Mouse (Mus musculus): Measurements from ENCODE around the gene Agmat. TPM values are rescaled to one million over a fixed set of nuclear protein-coding genes. Genes with fewer than 3 reads are reported as not detected.
"Not testable (repeated sequence)": the region's sequence is repeated elsewhere in the genome, so short reads cannot be mapped to it uniquely, and the experiment has no call there.

Gene Agmat
- polyA plus RNA-seq, 1 experiment from 2014 or later = 18.5 TPM

DNA sequence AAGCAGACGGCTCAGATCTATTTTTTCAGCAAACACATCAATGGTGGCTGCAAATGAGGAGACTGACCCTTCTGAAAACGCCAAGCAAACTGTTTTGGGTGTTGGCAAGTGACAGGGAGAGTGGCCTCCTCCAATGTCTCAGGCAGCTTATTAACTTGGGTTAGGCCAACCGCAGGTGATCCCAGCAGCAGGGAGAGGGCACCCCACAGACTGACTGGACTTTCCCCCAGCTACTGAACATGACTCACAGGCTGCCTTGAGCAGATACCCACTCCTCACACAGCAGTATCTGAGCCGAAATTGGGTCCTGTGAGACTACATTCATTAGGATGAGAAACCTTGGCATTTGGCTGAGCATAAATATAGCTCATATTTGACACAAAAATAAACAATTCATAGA, 14.5 kb downstream of the Agmat start:
- 73% methylated on average over 4 of the region's 4 CpGs for WGBS (ENCODE audit: insufficient replicate concordance)
- Histone ChIP-seq H3K9ac (0 out of 2 replicates have a peak overlapping the region, but pooled peaks have one; percentile 2), H3K9me3 (replicated peaks) (no peaks in the 10 kb centered on the region), H3K4me1 (replicated peaks) (peaks cover 57% of the 10 kb centered on the region), H3K27ac (peak overlapping the region; percentile 68), H3K36me3 (peaks cover 56% of the 10 kb centered on the region), H3K27me3 (no peaks in the 10 kb centered on the region), H3K4me2 (no peak overlapping the region), H3K4me3 (replicated peaks) (no peak overlapping the region)
- ATAC-seq (ENCODE audit: low read depth) = no peak
- no peak for DNase-seq

DNA sequence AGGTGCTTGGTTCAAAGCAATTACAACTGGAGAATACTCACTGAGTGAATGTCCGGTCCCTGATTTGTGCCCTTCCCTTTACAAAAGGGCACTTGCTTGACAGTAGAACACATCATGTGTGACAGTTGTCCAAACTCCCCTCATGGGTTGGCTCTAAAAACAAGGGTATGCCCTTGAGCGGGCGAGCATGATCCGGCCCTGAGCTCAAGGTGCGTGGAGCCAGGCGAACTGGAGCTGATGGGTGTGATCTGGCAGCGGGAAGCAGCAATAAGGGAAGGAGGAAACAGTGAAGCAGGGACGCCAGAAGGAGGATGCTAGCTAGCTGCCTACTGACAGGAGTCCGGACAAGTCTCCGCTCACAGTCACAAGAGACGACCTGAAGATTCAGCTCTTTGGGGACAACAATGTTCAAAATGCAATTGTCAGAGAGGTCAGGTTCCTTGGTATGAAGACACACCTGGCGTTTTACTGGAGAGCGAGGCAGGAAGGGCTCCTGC, 15.7 kb downstream of the Agmat start:
- Histone ChIP-seq H3K4me1 (replicated peaks) (peaks cover 64% of the 10 kb centered on the region), H3K4me2 (no peak overlapping the region), H3K4me3 (replicated peaks) (no peak overlapping the region), H3K9ac (no peak overlapping the region), H3K36me3 (peaks cover 61% of the 10 kb centered on the region), H3K27ac (peak overlapping the region; percentile 54), H3K9me3 (replicated peaks) (no peaks in the 10 kb centered on the region), H3K27me3 (no peaks in the 10 kb centered on the region)
- ATAC-seq (ENCODE audit: low read depth) (no peak), DNase-seq (no peak)
- 91% methylated on average over 13 of the region's 13 CpGs for WGBS (ENCODE audit: insufficient replicate concordance)

DNA sequence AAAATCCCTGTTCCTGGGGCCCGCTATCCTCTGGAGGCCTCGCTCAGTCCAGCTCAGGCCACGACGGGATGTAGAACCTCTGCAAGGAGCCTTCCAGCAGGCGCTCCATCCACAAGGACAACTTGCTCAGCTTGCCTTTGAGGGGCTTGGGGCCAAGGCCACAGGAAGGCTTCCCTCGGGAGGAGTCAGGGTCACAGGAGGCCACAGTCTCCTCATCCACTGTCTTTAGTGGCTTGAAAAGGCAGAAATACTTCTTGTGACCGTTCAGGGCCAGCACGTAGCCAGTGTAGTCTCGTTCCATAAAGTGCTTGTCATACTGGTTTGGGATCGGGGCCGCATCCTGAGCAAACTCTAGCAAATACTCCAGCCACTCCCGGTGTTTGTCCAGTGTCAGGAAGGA, 17.0 kb downstream of the Agmat start:
- Histone ChIP-seq H3K27ac (peak overlapping the region; percentile 21; the same call in 1 of the 2 replicates), H3K36me3 (peaks cover 67% of the 10 kb centered on the region), H3K4me3 (replicated peaks) (no peak overlapping the region), H3K4me1 (replicated peaks) (peaks cover 64% of the 10 kb centered on the region), H3K4me2 (no peak overlapping the region), H3K9ac (no peak overlapping the region), H3K27me3 (no peaks in the 10 kb centered on the region), H3K9me3 (replicated peaks) (no peaks in the 10 kb centered on the region)
- no peak for ATAC-seq (ENCODE audit: low read depth)
- 86% methylated on average over 12 of the region's 12 CpGs for WGBS (ENCODE audit: insufficient replicate concordance)
- no peak for DNase-seq

DNA sequence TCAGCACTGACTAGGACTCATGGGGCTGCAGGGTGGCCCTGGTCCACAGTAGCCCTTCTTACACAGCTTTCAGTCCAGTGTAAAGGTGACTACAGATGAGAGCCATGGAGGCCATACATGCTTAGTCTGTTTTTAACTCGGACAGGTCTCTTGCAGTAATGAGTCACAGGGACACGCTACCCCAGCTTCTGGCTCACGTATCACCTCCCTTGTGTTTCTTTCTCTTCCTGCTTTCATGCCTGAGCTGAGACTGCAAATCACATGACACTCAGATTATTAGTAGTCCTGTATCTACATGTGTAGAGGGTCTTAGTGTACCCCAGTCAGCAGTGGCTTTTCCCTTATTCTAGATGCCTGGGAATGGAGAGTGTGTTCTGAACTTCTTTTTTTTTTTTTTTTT, 18.5 kb downstream of the Agmat start:
- Histone ChIP-seq H3K36me3 (peaks cover 76% of the 10 kb centered on the region), H3K4me1 (replicated peaks) (peaks cover 64% of the 10 kb centered on the region), H3K9me3 (replicated peaks) (no peaks in the 10 kb centered on the region), H3K27me3 (no peaks in the 10 kb centered on the region), H3K4me2 (no peak overlapping the region), H3K4me3 (replicated peaks) (no peak overlapping the region), H3K9ac (no peak overlapping the region), H3K27ac (peak overlapping the region; percentile 31; the same call in 1 of the 2 replicates)
- ATAC-seq (ENCODE audit: low read depth) (no peak), DNase-seq (no peak)
- WGBS (ENCODE audit: insufficient replicate concordance) = 92% methylated on average over 3 of the region's 3 CpGs

DNA sequence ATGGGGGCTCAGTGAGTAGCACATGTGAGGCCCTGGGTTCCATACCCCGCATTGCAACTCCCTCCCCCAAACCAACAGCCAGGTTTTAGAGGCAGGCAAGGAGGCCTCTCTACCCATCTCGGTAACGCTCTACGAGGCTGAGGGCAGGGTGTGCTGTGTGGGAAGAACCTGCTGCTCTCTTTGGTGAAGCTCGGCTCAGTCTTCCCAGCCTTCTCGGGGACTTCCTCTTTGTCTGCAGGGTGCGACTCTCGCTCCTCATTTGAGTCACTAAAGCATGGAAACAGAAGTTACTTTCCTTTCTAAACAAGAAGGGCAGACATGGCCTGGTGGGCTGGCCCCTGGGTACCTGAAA, 19.8 kb downstream of the Agmat start:
- Histone ChIP-seq H3K36me3 (peaks cover 82% of the 10 kb centered on the region), H3K4me1 (replicated peaks) (peaks cover 64% of the 10 kb centered on the region)
- ATAC-seq (ENCODE audit: low read depth) = no peak

DNA sequence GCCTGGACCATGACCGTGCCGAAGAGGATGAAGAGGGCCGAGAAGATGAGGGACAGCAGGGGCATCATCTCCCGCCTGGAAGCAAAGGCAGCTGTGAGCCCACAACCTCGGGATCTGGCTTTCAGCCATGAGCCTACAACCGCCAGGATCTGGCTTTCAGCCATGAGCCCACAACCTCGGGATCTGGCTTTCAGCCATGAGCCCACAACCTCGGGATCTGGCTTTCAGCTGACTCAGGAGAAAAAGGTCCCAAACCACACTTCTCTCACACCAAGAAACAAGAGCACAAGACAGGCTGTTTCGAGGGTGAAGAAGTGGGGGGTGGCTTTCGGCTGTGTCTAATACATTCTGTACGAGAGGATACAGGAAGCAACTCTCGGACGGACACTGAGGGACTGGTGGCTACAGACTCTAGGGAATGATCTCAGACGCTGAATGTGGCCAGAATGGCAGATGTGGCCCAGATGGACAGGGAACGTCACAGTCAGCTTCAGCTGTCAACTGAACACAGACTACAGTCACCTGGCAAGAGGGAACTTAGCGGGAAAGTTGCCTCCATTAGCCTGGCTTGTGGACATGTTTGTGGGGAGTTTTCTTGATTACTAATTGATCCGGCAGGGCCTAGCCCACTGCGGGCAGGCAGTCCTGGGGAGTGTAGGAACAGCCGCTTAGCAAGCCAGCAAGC, 20.3 kb downstream of the Agmat start:
- Histone ChIP-seq H3K9me3 (replicated peaks) (no peaks in the 10 kb centered on the region), H3K4me3 (replicated peaks) (peak overlapping the region; percentile 30), H3K27ac (peak overlapping the region; percentile 90), H3K4me2 (peak overlapping the region; percentile 62), H3K36me3 (peaks cover 82% of the 10 kb centered on the region), H3K9ac (peak overlapping the region; percentile 63), H3K27me3 (no peaks in the 10 kb centered on the region), H3K4me1 (replicated peaks) (peaks cover 69% of the 10 kb centered on the region)
- whole genome bisulfite sequencing (ENCODE audit: insufficient replicate concordance) = 71% methylated on average over 19 of the region's 19 CpGs
- ATAC-seq (ENCODE audit: low read depth) = no peak
- no peak for DNase-seq

More for the DNA sequence above, 19.8 kb downstream of the Agmat start:
- H3K27ac ChIP-seq = peak overlapping the region; percentile 90
- H3K9me3 ChIP-seq (replicated peaks) = no peaks in the 10 kb centered on the region
- peak overlapping the region; percentile 63 for H3K9ac ChIP-seq
- DNase-seq = no peak
- no peaks in the 10 kb centered on the region for H3K27me3 ChIP-seq
- peak overlapping the region; percentile 62 for H3K4me2 ChIP-seq
- WGBS (ENCODE audit: insufficient replicate concordance) = 51% methylated on average over 8 of the region's 8 CpGs
- no peak overlapping the region for H3K4me3 ChIP-seq (replicated peaks)

DNA sequence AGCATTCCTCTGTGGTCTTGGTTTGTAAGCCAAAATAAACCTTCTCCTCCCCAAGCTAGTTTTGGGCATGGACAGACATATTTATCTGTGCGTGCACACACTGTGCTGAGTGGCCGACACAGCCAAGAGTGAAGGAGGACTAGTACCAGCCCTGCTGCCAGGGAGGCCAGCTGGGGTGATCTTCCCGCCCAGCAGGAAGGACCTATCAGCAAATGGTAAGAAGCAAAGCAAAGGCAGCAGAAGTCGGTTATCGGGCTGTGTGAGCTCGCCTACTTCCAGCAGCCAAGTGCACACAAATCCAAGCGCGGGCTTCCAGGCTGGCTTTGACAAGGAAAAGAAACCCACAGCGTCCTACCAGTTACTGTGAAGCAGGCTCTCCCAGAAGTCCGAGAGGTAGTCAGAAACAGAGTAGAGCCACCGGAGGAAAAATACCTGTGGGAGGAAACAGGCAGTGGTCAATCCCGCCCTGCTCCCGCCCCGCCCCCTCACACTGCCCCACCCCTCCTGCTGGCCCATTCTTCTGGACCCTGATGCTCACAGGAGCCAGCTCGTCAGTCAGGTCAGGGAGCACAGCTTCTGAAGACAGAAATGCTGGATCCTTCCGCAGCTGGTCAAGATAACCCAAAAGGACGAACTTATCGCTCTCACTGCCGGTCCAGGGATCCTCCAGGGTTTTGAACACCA, 21.0 kb downstream of the Agmat start:
- peak; percentile 60 for DNase-seq
- peak; percentile 94 for ATAC-seq (ENCODE audit: low read depth)
- H3K9me3 ChIP-seq (replicated peaks) = no peaks in the 10 kb centered on the region
- H3K4me1 ChIP-seq (replicated peaks) = peaks cover 75% of the 10 kb centered on the region
- H3K36me3 ChIP-seq = peaks cover 81% of the 10 kb centered on the region
- peak overlapping the region; percentile 63 for H3K9ac ChIP-seq
- peak overlapping the region; percentile 90 for H3K27ac ChIP-seq
- peak overlapping the region; percentile 30 for H3K4me3 ChIP-seq (replicated peaks)
- no peaks in the 10 kb centered on the region for H3K27me3 ChIP-seq
- peak overlapping the region; percentile 62 for H3K4me2 ChIP-seq
- 48% methylated on average over 19 of the region's 19 CpGs for WGBS (ENCODE audit: insufficient replicate concordance)

DNA sequence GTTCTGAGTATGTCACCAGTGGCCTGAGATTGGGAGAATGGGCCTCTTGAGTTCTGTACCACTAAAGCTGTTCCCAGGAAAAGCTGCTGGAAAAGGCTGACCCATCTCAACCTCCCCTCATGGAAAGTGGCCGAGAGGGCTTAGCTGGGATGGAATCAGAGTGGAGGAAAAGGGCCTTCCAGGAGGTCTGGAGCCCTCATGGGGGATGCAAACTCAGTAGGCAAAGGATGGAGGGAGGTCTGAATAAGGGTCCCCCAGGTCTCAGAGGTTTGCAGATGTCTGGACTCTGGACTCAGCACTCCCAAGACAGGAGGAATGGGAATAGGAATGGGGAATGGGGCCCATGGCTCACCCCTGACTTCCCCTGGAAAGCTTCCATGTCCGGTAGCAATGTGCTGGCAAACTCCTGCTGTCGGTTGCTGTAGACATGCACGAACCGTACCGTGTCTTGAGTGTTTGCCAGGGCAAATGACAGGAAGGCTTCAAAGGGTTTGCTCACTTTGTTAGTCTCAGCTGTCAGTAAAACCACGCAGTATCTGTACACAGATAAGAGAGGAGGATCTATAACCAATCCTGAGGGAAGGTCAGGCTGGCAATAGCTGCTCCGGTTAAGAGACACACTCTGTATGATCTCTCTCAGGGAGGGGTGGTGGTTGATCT, 23.2 kb downstream of the Agmat start:
- no peak overlapping the region for H3K4me2 ChIP-seq
- H3K36me3 ChIP-seq = peaks cover 80% of the 10 kb centered on the region
- peaks cover 74% of the 10 kb centered on the region for H3K4me1 ChIP-seq (replicated peaks)
- H3K27me3 ChIP-seq = no peaks in the 10 kb centered on the region
- no peak overlapping the region for H3K4me3 ChIP-seq (replicated peaks)
- peak overlapping the region; percentile 37; the same call in 1 of the 2 replicates for H3K9ac ChIP-seq
- 55% methylated on average over 8 of the region's 8 CpGs for WGBS (ENCODE audit: insufficient replicate concordance)
- DNase-seq = no peak
- H3K9me3 ChIP-seq (replicated peaks) = no peaks in the 10 kb centered on the region
- no peak for ATAC-seq (ENCODE audit: low read depth)
- peak overlapping the region; percentile 90 for H3K27ac ChIP-seq

DNA sequence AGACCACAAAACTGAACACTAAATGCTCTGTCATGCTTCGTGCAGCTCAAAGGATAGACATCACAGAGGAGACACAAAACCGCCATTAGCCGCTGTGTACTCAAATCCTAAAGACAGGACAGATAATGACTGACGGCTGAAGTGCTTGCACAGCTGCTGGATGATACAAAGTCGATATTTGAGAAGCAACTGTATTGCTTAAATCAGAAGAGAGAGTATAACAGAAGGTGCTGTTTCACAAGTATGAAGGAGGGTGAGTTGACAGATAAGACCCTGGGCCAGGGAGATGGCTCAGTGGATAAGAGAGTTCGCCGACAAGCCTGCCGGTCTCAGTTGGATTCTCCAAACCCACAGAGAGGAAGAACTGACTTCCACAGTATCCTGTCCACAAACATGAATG, 25.4 kb downstream of the Agmat start:
- Histone ChIP-seq H3K27me3 (no peaks in the 10 kb centered on the region), H3K27ac (peak overlapping the region; percentile 90), H3K4me1 (replicated peaks) (peaks cover 60% of the 10 kb centered on the region), H3K4me3 (replicated peaks) (no peak overlapping the region), H3K9ac (0 out of 2 replicates have a peak overlapping the region, but pooled peaks have one; percentile 10), H3K4me2 (no peak overlapping the region), H3K36me3 (peaks cover 86% of the 10 kb centered on the region), H3K9me3 (replicated peaks) (no peaks in the 10 kb centered on the region)
- ATAC-seq (ENCODE audit: low read depth) (no peak), DNase-seq (no peak)
- WGBS (ENCODE audit: insufficient replicate concordance) = 15% methylated on average over 8 of the region's 8 CpGs

DNA sequence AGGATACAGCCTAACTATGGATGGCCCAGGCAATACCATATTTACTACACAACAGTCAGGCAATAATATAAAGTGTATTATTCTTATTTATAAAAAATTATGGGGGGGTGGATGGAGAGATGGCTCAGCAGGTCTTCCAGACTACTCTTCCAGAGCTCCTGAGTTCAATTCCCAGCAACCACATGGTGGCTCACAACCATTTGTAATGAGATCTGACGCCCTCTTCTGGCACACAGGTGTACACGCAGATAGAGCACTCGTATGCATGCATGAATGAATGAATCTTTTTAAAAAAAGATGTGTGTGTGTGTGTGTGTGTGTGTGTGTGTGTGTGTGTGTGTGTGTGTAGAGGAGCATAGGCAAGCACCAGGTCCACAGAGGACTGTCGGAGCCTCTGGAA, 26.5 kb downstream of the Agmat start:
- not testable (repeated sequence) for H3K4me2 ChIP-seq; H3K9ac ChIP-seq; H3K9me3 ChIP-seq (replicated peaks); ATAC-seq (ENCODE audit: low read depth); H3K27me3 ChIP-seq; H3K4me3 ChIP-seq (replicated peaks); DNase-seq
- 85% methylated on average over 4 of the region's 4 CpGs for WGBS (ENCODE audit: insufficient replicate concordance)
- Histone ChIP-seq H3K4me1 (replicated peaks) (peaks cover 48% of the 10 kb centered on the region), H3K27ac (peak overlapping the region; percentile 58), H3K36me3 (peaks cover 91% of the 10 kb centered on the region)

DNA sequence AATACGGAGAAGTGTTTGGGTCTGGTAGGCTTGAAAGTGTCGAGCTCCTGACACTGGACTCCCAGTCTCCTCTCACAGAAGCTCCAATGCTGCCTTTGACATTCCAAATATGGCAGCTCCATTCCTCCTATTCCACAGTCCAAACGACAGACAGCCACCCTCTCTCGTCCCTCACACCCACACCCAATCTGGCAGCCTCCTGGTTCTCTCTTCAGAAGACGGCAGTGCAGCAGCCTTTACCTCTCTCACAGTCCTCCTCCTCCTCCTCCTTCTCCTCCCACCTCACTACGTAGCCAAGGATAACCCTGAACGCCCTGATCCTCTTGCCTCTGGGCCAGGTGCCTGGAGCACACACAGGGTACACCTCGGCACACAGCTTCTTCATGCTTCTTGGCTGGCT, 33.4 kb downstream of the Agmat start:
- no peaks in the 10 kb centered on the region for H3K27me3 ChIP-seq
- H3K4me3 ChIP-seq (replicated peaks) = no peak overlapping the region
- ATAC-seq (ENCODE audit: low read depth) = no peak
- no peak overlapping the region for H3K4me2 ChIP-seq
- no peak for DNase-seq
- H3K9ac ChIP-seq = no peak overlapping the region
- 84% methylated on average over 8 of the region's 8 CpGs for WGBS (ENCODE audit: insufficient replicate concordance)
- no peaks in the 10 kb centered on the region for H3K9me3 ChIP-seq (replicated peaks)
- H3K27ac ChIP-seq = peak overlapping the region; percentile 15; the same call in 1 of the 2 replicates
- H3K36me3 ChIP-seq = peaks cover 97% of the 10 kb centered on the region
- no peaks in the 10 kb centered on the region; the same call in 1 of the 2 replicates for H3K4me1 ChIP-seq (replicated peaks)
